Mouse (Mus musculus): Measurements from ENCODE around the gene Gm26657. TPM values are rescaled to one million over a fixed set of nuclear protein-coding genes. Genes with fewer than 3 reads are reported as not detected.

Gene Gm26657
- polyA plus RNA-seq, 1 experiment from 2014 or later, result not detected

Other genes starting within 250 kb of the Gm26657 start
- not detected in 2 replicates for gene Actl7b, start 1.4 kb downstream of the Gm26657 start, polyA plus RNA-seq (2016; fragmentation: Nextera tagmentation; extraction: Ambion mirVana)
- gene Actl7a, start 3.3 kb downstream of the Gm26657 start, polyA plus RNA-seq (2016; fragmentation: Nextera tagmentation; extraction: Ambion mirVana), result not detected in 2 replicates
- gene Elp1, start 62.3 kb downstream of the Gm26657 start, polyA plus RNA-seq (2016; fragmentation: Nextera tagmentation; extraction: Ambion mirVana), result 56.2 and 56.3 TPM in 2 replicates
- 15.7 and 19.5 TPM in 2 replicates for gene Fam206a, start 62.3 kb downstream of the Gm26657 start, polyA plus RNA-seq (2016; fragmentation: Nextera tagmentation; extraction: Ambion mirVana)
- gene Ctnnal1, start 125.1 kb downstream of the Gm26657 start, polyA plus RNA-seq (2016; fragmentation: Nextera tagmentation; extraction: Ambion mirVana), result 18.2 and 23.2 TPM in 2 replicates
- 14.0 and 23.1 TPM in 2 replicates for gene Tmem245, start 207.4 kb downstream of the Gm26657 start, polyA plus RNA-seq (2016; fragmentation: Nextera tagmentation; extraction: Ambion mirVana)